Mouse (Mus musculus): ENCODE measurements around the gene Kcnh5.

The Kcnh5 gene

GRCm38 (mm10) chr12:75176691-75177645 lies at the start of gene Kcnh5:
TSS of gene Kcnh5 (minus strand) at chr12:75177332.
- peak in 1 of 2 experiments; percentile 33 for DNase-seq

- no peak for DNase-seq
These were observed 46.8 kb upstream of the Kcnh5 start for GRCm38 (mm10) chr12:75223966-75224365.

- no peak for DNase-seq
These were observed 12.3 kb upstream of the Kcnh5 start for GRCm38 (mm10) chr12:75189413-75189812.

- DNase-seq = no peak
These were observed 5.5 kb upstream of the Kcnh5 start for GRCm38 (mm10) chr12:75182646-75183045.

- DNase-seq = no peak
These were observed 2.4 kb upstream of the Kcnh5 start for GRCm38 (mm10) chr12:75179491-75179890.

- no peak for DNase-seq
These were observed 506 bp upstream of the Kcnh5 start for GRCm38 (mm10) chr12:75177646-75178030.

- no peak for DNase-seq
These were observed 1.1 kb downstream of the Kcnh5 start for GRCm38 (mm10) chr12:75175931-75176565.

- peak in 1 of 2 experiments; percentile 4 for DNase-seq
These were observed 6.2 kb downstream of the Kcnh5 start for GRCm38 (mm10) chr12:75170970-75171369.

GRCm38 (mm10) chr12:75153076-75153568 lies 24.0 kb downstream of the Kcnh5 start:
- no peak for DNase-seq

GRCm38 (mm10) chr12:75139792-75140191 lies 37.3 kb downstream of the Kcnh5 start:
- DNase-seq = no peak

- DNase-seq = no peak
These were observed 85.2 kb downstream of the Kcnh5 start for GRCm38 (mm10) chr12:75091921-75092320.

GRCm38 (mm10) chr12:75090957-75091356 lies 86.2 kb downstream of the Kcnh5 start:
- no peak for DNase-seq

GRCm38 (mm10) chr12:75077175-75077574 lies 100.0 kb downstream of the Kcnh5 start:
- no peak for DNase-seq

GRCm38 (mm10) chr12:75071043-75071442 lies 106.1 kb downstream of the Kcnh5 start:
- no peak for DNase-seq

- no peak for DNase-seq
These were observed 114.6 kb downstream of the Kcnh5 start for GRCm38 (mm10) chr12:75062571-75062970.

- no peak for DNase-seq
These were observed 115.4 kb downstream of the Kcnh5 start for GRCm38 (mm10) chr12:75061731-75062130.

- DNase-seq = no peak
These were observed 123.4 kb downstream of the Kcnh5 start for GRCm38 (mm10) chr12:75053731-75054130.

- no peak for DNase-seq
These were observed 140.4 kb downstream of the Kcnh5 start for GRCm38 (mm10) chr12:75036694-75037093.

- DNase-seq = no peak
These were observed 144.9 kb downstream of the Kcnh5 start for GRCm38 (mm10) chr12:75031970-75032864.

GRCm38 (mm10) chr12:74971187-74971586 lies 205.9 kb downstream of the Kcnh5 start:
- DNase-seq = no peak

GRCm38 (mm10) chr12:74969420-74969819 lies 207.7 kb downstream of the Kcnh5 start:
- no peak for DNase-seq

GRCm38 (mm10) chr12:74966266-74966665 lies 210.9 kb downstream of the Kcnh5 start:
- no peak for DNase-seq

GRCm38 (mm10) chr12:74952661-74953060 lies 224.5 kb downstream of the Kcnh5 start:
- no peak for DNase-seq

Measured in kidney, postnatal 25 days (tissue).